16 mouse cellular contexts compared by ENCODE assay signal in genomic region chr10:128960590-128961584, GRCm38 (mm10). TPM values are rescaled to one million over a fixed set of nuclear protein-coding genes. Genes with fewer than 3 reads are reported as not detected.
DNase-seq lines count a peak whose midpoint lies in the region; ATAC-seq and TF ChIP-seq lines count a peak whose summit lies in the region.
"Had no signal": no experiment of that assay in that cellular context is flagged by ENCODE, and none has a peak within 500 bp of the region (broad histone marks: within the 10 kb centered on the region; RNA-seq: fewer than 3 reads in every experiment).

Mettl7b (minus strand) TSS chr10:128960988.

- no peaks in the 10 kb centered on the region for H3K9me3 ChIP-seq in heart, postnatal 0 days (replicated peaks; ENCODE audit: control insufficient read depth, low read length)
- no peaks in the 10 kb centered on the region for H3K9me3 ChIP-seq in heart, embryonic 11.5 days (replicated peaks; ENCODE audit: control insufficient read depth, low read length)
- no peaks in the 10 kb centered on the region for H3K9me3 ChIP-seq in kidney, postnatal 0 days (replicated peaks; ENCODE audit: low read length)
- no peaks in the 10 kb centered on the region for H3K9me3 ChIP-seq in hindbrain, embryonic 14.5 days (ENCODE audit: control insufficient read depth, low read length)
- H3K9me3 ChIP-seq: forebrain, embryonic 15.5 days; megakaryocyte, embryonic 14.5 days had no signal

- H3K4me2 ChIP-seq in heart, postnatal 0 days (ENCODE audit: low read depth, low read length) = no peak within 1 kb of the TSS
- no peak within 1 kb of the TSS for H3K4me2 ChIP-seq in heart, embryonic 11.5 days
- 0 out of 2 replicates have a peak within 1 kb of the TSS, but pooled peaks have one; percentile 22 for H3K4me2 ChIP-seq in kidney, postnatal 0 days (ENCODE audit: low read length)
- H3K4me2 ChIP-seq in hindbrain, embryonic 14.5 days (replicated peaks) = no peak within 1 kb of the TSS
- H3K4me2 ChIP-seq: forebrain, embryonic 15.5 days had no signal

- H3K4me1 ChIP-seq in heart, postnatal 0 days (ENCODE audit: control insufficient read depth, insufficient read depth) = no peaks in the 10 kb centered on the region
- H3K4me1 ChIP-seq in heart, embryonic 11.5 days (ENCODE audit: control insufficient read depth, insufficient read depth, low read length) = no peaks in the 10 kb centered on the region
- H3K4me1 ChIP-seq in kidney, postnatal 0 days (replicated peaks; ENCODE audit: insufficient read depth, low read length) = no peaks in the 10 kb centered on the region
- H3K4me1 ChIP-seq in hindbrain, embryonic 14.5 days (replicated peaks; ENCODE audit: control insufficient read depth, insufficient read depth, low read length) = no peaks in the 10 kb centered on the region
- H3K4me1 ChIP-seq: forebrain, embryonic 15.5 days had no signal

- H3K27ac ChIP-seq in heart, postnatal 0 days (ENCODE audit: low read depth) = peak within 1 kb of the TSS; percentile 44; the same call in 1 of the 2 replicates
- no peak within 1 kb of the TSS for H3K27ac ChIP-seq in heart, embryonic 11.5 days (ENCODE audit: low read depth, low read length)
- H3K27ac ChIP-seq in kidney, postnatal 0 days = peak within 1 kb of the TSS; percentile 32; the same call in 1 of the 2 replicates
- no peak within 1 kb of the TSS for H3K27ac ChIP-seq in hindbrain, embryonic 14.5 days
- H3K27ac ChIP-seq: forebrain, embryonic 15.5 days; heart, adult 2 months; liver, embryonic 14.5 days had no signal

- no peak for ATAC-seq in heart, postnatal 0 days (ENCODE audit: insufficient read depth, low read depth)
- ATAC-seq in heart, embryonic 11.5 days (replicated peaks; ENCODE audit: insufficient number of reproducible peaks, low FRiP score, low TSS enrichment) = no peak
- ATAC-seq in kidney, postnatal 0 days (replicated peaks; ENCODE audit: low FRiP score, low read depth) = peak; percentile 57
- ATAC-seq in hindbrain, embryonic 14.5 days (ENCODE audit: low FRiP score) = no peak
- ATAC-seq: forebrain, embryonic 15.5 days; hindbrain, embryonic 16.5 days had no signal

- H3K36me3 ChIP-seq in heart, postnatal 0 days (replicated peaks; ENCODE audit: control insufficient read depth, insufficient read depth, low read length) = no peaks in the 10 kb centered on the region
- no peaks in the 10 kb centered on the region for H3K36me3 ChIP-seq in heart, embryonic 11.5 days (ENCODE audit: control insufficient read depth, insufficient read depth, low read length)
- no peaks in the 10 kb centered on the region for H3K36me3 ChIP-seq in kidney, postnatal 0 days (ENCODE audit: insufficient read depth, low read length)
- no peaks in the 10 kb centered on the region for H3K36me3 ChIP-seq in hindbrain, embryonic 14.5 days (replicated peaks; ENCODE audit: control insufficient read depth, insufficient read depth)
- H3K36me3 ChIP-seq: forebrain, embryonic 15.5 days had no signal

- no peak within 1 kb of the TSS for H3K9ac ChIP-seq in heart, postnatal 0 days (replicated peaks; ENCODE audit: low read depth, low read length)
- no peak within 1 kb of the TSS for H3K9ac ChIP-seq in heart, embryonic 11.5 days (ENCODE audit: low read depth, low read length)
- H3K9ac ChIP-seq in kidney, postnatal 0 days (ENCODE audit: low read depth, low read length) = no peak within 1 kb of the TSS
- H3K9ac ChIP-seq in hindbrain, embryonic 14.5 days = no peak within 1 kb of the TSS
- H3K9ac ChIP-seq: forebrain, embryonic 15.5 days; liver, embryonic 14.5 days had no signal

- TF ChIP-seq CTCF in heart, postnatal 0 days (IDR thresholded peaks at IDR 0.05; ENCODE audit: low read depth) = no peak
- no peak for TF ChIP-seq CTCF in kidney, postnatal 0 days (IDR thresholded peaks at IDR 0.05; ENCODE audit: low read depth)

- no peak for DNase-seq in heart, postnatal 0 days (ENCODE audit: low spot score)
- DNase-seq in gonadal fat pad, adult 2 months (ENCODE audit: low read depth) = peak; percentile 69
- no peak for DNase-seq in kidney, postnatal 0 days (ENCODE audit: low spot score)
- DNase-seq in thymus, postnatal 10 days (ENCODE audit: low spot score in 2 of 2) = peak; percentile 80
- DNase-seq in hindbrain, embryonic 14.5 days (ENCODE audit: low spot score) = no peak
- no peak for DNase-seq in gastrocnemius, postnatal 4 days (ENCODE audit: low spot score in 2 of 2)
- DNase-seq in cerebellum, adult 8-10 months = no peak
- DNase-seq: adrenal gland, adult 2 months; cerebellum, adult 11-12 months; heart, adult 2 months had no signal

- H3K4me3 ChIP-seq in heart, postnatal 0 days (ENCODE audit: low read depth, low read length) = no peak within 1 kb of the TSS
- H3K4me3 ChIP-seq in heart, embryonic 11.5 days (ENCODE audit: low read depth, low read length) = no peak within 1 kb of the TSS
- H3K4me3 ChIP-seq in kidney, postnatal 0 days (replicated peaks; ENCODE audit: low read depth, low read length) = no peak within 1 kb of the TSS
- H3K4me3 ChIP-seq in hindbrain, embryonic 14.5 days (replicated peaks; ENCODE audit: low read length) = no peak within 1 kb of the TSS
- H3K4me3 ChIP-seq: forebrain, embryonic 15.5 days; heart, adult 2 months; megakaryocyte, embryonic 14.5 days had no signal

- WGBS in heart, postnatal 0 days = 64% methylated on average over 12 of the region's 12 CpGs
- WGBS in heart, embryonic 11.5 days (ENCODE audit: insufficient replicate concordance) = 74% methylated on average over 12 of the region's 12 CpGs
- 78% methylated on average over 12 of the region's 12 CpGs for WGBS in kidney, postnatal 0 days
- whole genome bisulfite sequencing in hindbrain, embryonic 14.5 days = 85% methylated on average over 12 of the region's 12 CpGs

- no peak for TF ChIP-seq EP300 in heart, postnatal 0 days (IDR thresholded peaks at IDR 0.05; ENCODE audit: low read depth)

- H3K27me3 ChIP-seq in heart, postnatal 0 days (ENCODE audit: control insufficient read depth, insufficient read depth, low read length) = no peaks in the 10 kb centered on the region
- H3K27me3 ChIP-seq in heart, embryonic 11.5 days (ENCODE audit: control insufficient read depth, insufficient read depth, low read length) = peaks cover 3% of the 10 kb centered on the region; the same call in 1 of the 2 replicates
- H3K27me3 ChIP-seq in kidney, postnatal 0 days (ENCODE audit: insufficient read depth, low read length) = no peaks in the 10 kb centered on the region
- H3K27me3 ChIP-seq in hindbrain, embryonic 14.5 days (ENCODE audit: control insufficient read depth, insufficient read depth, low read length) = no peaks in the 10 kb centered on the region
- H3K27me3 ChIP-seq: forebrain, embryonic 15.5 days had no signal

RNA-seq across cellular contexts. Expression of gene Mettl7b, which starts in this region (rescaled TPM):
- not detected in 2 replicates for total RNA-seq in heart, postnatal 0 days (2014; rRNA removed; ENCODE audit: low replicate concordance)
- not detected in 2 replicates for polyA plus RNA-seq in heart, postnatal 0 days (2015; fragmentation: Nextera tagmentation; extraction: Ambion mirVana)
- polyA plus RNA-seq in heart, embryonic 11.5 days (2014; fragmentation: Nextera tagmentation; extraction: Ambion mirVana) = not detected in 2 replicates
- 3.9 and 6.2 TPM in 2 replicates for polyA plus RNA-seq in gonadal fat pad, adult 2 months (2012; rRNA removed)
- polyA plus RNA-seq in kidney, postnatal 0 days (2015; fragmentation: Nextera tagmentation; extraction: Ambion mirVana) = 59.9 and 69.3 TPM in 2 replicates
- polyA plus RNA-seq in hindbrain, embryonic 14.5 days (2014; fragmentation: Nextera tagmentation; extraction: Ambion mirVana) = not detected in 2 replicates
- under 1 TPM in 1 of 2 experiments, not detected in 1; 0.73 TPM for total RNA-seq in gastrocnemius, postnatal 4 days (2021)
- total RNA-seq: heart, adult 2 months had no signal
- polyA plus RNA-seq: C2C12; forebrain, embryonic 15.5 days; hindbrain, embryonic 16.5 days; liver, embryonic 14.5 days had no signal

Comparison
In these comparisons a context has a peak if more than half of its experiments do, and no peak if none do; other contexts are left out.
1. H3K27ac ChIP-seq: peak in heart, postnatal 0 days (single experiment) and kidney, postnatal 0 days (single experiment); none in heart, embryonic 11.5 days (single experiment) and hindbrain, embryonic 14.5 days (single experiment).
2. DNase-seq: peak in gonadal fat pad, adult 2 months (single experiment) and thymus, postnatal 10 days (2 of 2); none in heart, postnatal 0 days (single experiment), kidney, postnatal 0 days (single experiment), hindbrain, embryonic 14.5 days (single experiment), gastrocnemius, postnatal 4 days (0 of 2) and cerebellum, adult 8-10 months (single experiment).